Mouse (Mus musculus) large intestine, adult 2 months (tissue): ENCODE data around the gene Npw. TPM values are rescaled to one million over a fixed set of nuclear protein-coding genes. Genes with fewer than 3 reads are reported as not detected.

ENCODE experiments used
- DNase-seq: peaks from one replicate; pipeline ENCODE4 v3.0.0-alpha.2; 2012; ENCODE audit warnings: low read depth, low spot score
- WGBS: fragments of 180-500 bp; shearing (Covaris S2); methylation state at CpG from one replicate; pipeline ENCODE4 v1.1.7; 2018; 5-methylcytosine and 5-hydroxymethylcytosine counted together
- polyA plus RNA-seq: library from polyadenylated mRNA; depleted of rRNA; stranded (reverse); fragments of >200 nt; gene quantifications from 2 replicates; pipeline ENCODE4 v1.2.3, GENCODE M21; 2012; rRNA removed

Gene Npw
- polyA plus RNA-seq, 1 experiment = not detected

- no peak for DNase-seq
- WGBS = 80% methylated on average over 14 of the region's 14 CpGs
These were observed 40.6 kb downstream of the Npw start for GRCm38 (mm10) chr17:24617561-24618194.

- no peak for DNase-seq
- 60% methylated on average over 2 of the region's 2 CpGs for WGBS
These were observed 47.5 kb downstream of the Npw start for GRCm38 (mm10) chr17:24610711-24611110.

- 93% methylated on average over 8 of the region's 8 CpGs for WGBS
- no peak for DNase-seq
These were observed 49.4 kb downstream of the Npw start for GRCm38 (mm10) chr17:24608874-24609273.

- DNase-seq = no peak
- WGBS = 87% methylated on average over 4 of the region's 4 CpGs
These were observed 49.9 kb downstream of the Npw start for GRCm38 (mm10) chr17:24608370-24608769.

Other genes starting within 250 kb of the Npw start
- 139 and 141 TPM in 2 replicates for gene Rnps1, start 243.9 kb downstream of the Npw start, polyA plus RNA-seq
- 87.3 and 119 TPM in 2 replicates for gene Eci1, start 231.8 kb downstream of the Npw start, polyA plus RNA-seq
- gene Dnase1l2, start 215.4 kb downstream of the Npw start, polyA plus RNA-seq = 5.2 and 6.6 TPM in 2 replicates
- 50.4 and 59.4 TPM in 2 replicates for gene E4f1, start 188.1 kb downstream of the Npw start, polyA plus RNA-seq
- gene Pgp, start 188.1 kb downstream of the Npw start, polyA plus RNA-seq = 82.9 and 90.7 TPM in 2 replicates
- gene Bricd5, start 184.6 kb downstream of the Npw start, polyA plus RNA-seq = 2.6 and 2.8 TPM in 2 replicates
- 43.0 and 54.9 TPM in 2 replicates for gene Mlst8, start 179.4 kb downstream of the Npw start, polyA plus RNA-seq
- gene Caskin1, start 169.9 kb downstream of the Npw start, polyA plus RNA-seq = 0.26 and 0.59 TPM in 2 replicates
- gene Traf7, start 130.5 kb downstream of the Npw start, polyA plus RNA-seq = 119 and 178 TPM in 2 replicates
- gene Rab26, start 124.2 kb downstream of the Npw start, polyA plus RNA-seq = 0.41 and 0.52 TPM in 2 replicates
- 25.5 and 35.8 TPM in 2 replicates for gene Pkd1, start 108.6 kb downstream of the Npw start, polyA plus RNA-seq
- gene Tsc2, start 25.8 kb downstream of the Npw start, polyA plus RNA-seq = 84.7 and 109 TPM in 2 replicates
- gene Nthl1, start 25.8 kb downstream of the Npw start, polyA plus RNA-seq = 7.3 and 7.5 TPM in 2 replicates
- 30.0 and 37.4 TPM in 2 replicates for gene Slc9a3r2, start 8.1 kb downstream of the Npw start, polyA plus RNA-seq
- gene Zfp598, start 11.2 kb upstream of the Npw start, polyA plus RNA-seq = 52.1 and 78.3 TPM in 2 replicates
- 1.8 and 2.7 TPM in 2 replicates for gene Syngr3, start 31.5 kb upstream of the Npw start, polyA plus RNA-seq
- gene Gfer, start 37.7 kb upstream of the Npw start, polyA plus RNA-seq = 22.8 and 22.9 TPM in 2 replicates
- gene Noxo1, start 37.8 kb upstream of the Npw start, polyA plus RNA-seq = 181 and 212 TPM in 2 replicates
- gene Tbl3, start 49.2 kb upstream of the Npw start, polyA plus RNA-seq = 46.1 and 51.7 TPM in 2 replicates
- 0.12 and 0.35 TPM in 2 replicates for gene Rnf151, start 59.6 kb upstream of the Npw start, polyA plus RNA-seq
- gene Rps2, start 59.7 kb upstream of the Npw start, polyA plus RNA-seq = 3,715 and 4,974 TPM in 2 replicates
- 371 and 397 TPM in 2 replicates for gene Ndufb10, start 66.0 kb upstream of the Npw start, polyA plus RNA-seq
- 0.10 and 0.22 TPM in 2 replicates for gene Rpl3l, start 69.4 kb upstream of the Npw start, polyA plus RNA-seq
- gene Msrb1, start 78.2 kb upstream of the Npw start, polyA plus RNA-seq = 96.0 and 103 TPM in 2 replicates
- gene Hs3st6, start 94.5 kb upstream of the Npw start, polyA plus RNA-seq = 0.98 and 1.7 TPM in 2 replicates
- gene Meiob, start 145.8 kb upstream of the Npw start, polyA plus RNA-seq = 0.05 TPM in 1 of 2 replicates, not detected in the other
- gene Hagh, start 181.7 kb upstream of the Npw start, polyA plus RNA-seq = 105 and 239 TPM in 2 replicates
- gene Fahd1, start 191.9 kb upstream of the Npw start, polyA plus RNA-seq = 54.7 and 121 TPM in 2 replicates
- gene Igfals, start 207.5 kb upstream of the Npw start, polyA plus RNA-seq = 1.1 and 1.4 TPM in 2 replicates
- gene Nubp2, start 227.9 kb upstream of the Npw start, polyA plus RNA-seq = 37.3 and 41.3 TPM in 2 replicates
- gene Spsb3, start 228.2 kb upstream of the Npw start, polyA plus RNA-seq = 57.4 and 70.5 TPM in 2 replicates
- 21.6 and 34.0 TPM in 2 replicates for gene Eme2, start 236.6 kb upstream of the Npw start, polyA plus RNA-seq
- gene Mrps34, start 236.7 kb upstream of the Npw start, polyA plus RNA-seq = 119 and 144 TPM in 2 replicates
- 61.2 and 62.9 TPM in 2 replicates for gene Nme3, start 238.0 kb upstream of the Npw start, polyA plus RNA-seq